Mouse (Mus musculus): ENCODE measurements around the gene Tnfaip8l2. TPM values are rescaled to one million over a fixed set of nuclear protein-coding genes. Genes with fewer than 3 reads are reported as not detected.

The Tnfaip8l2 gene
- polyA plus RNA-seq, 1 experiment from 2014 or later = 6.5 TPM

Small RNA genes within 50 kb of the gene (microRNA-seq; reads per million reads assigned to microRNA genes)
- gene Mir8099-1 = not detected

Other genes starting within 250 kb of the Tnfaip8l2 start
- gene Selenbp1, start 209.3 kb downstream of the Tnfaip8l2 start, polyA plus RNA-seq (2015; fragmentation: Nextera tagmentation; extraction: Ambion mirVana) = 132 and 144 TPM in 2 replicates
- 6.9 and 7.0 TPM in 2 replicates for gene Rfx5, start 188.3 kb downstream of the Tnfaip8l2 start, polyA plus RNA-seq (2015; fragmentation: Nextera tagmentation; extraction: Ambion mirVana)
- 17.5 and 24.0 TPM in 2 replicates for gene Pi4kb, start 167.6 kb downstream of the Tnfaip8l2 start, polyA plus RNA-seq (2015; fragmentation: Nextera tagmentation; extraction: Ambion mirVana)
- gene Zfp687, start 126.9 kb downstream of the Tnfaip8l2 start, polyA plus RNA-seq (2015; fragmentation: Nextera tagmentation; extraction: Ambion mirVana) = 20.4 and 22.6 TPM in 2 replicates
- 218 TPM in 2 replicates for gene Psmd4, start 99.7 kb downstream of the Tnfaip8l2 start, polyA plus RNA-seq (2015; fragmentation: Nextera tagmentation; extraction: Ambion mirVana)
- 18.6 and 19.0 TPM in 2 replicates for gene Pip5k1a, start 35.4 kb downstream of the Tnfaip8l2 start, polyA plus RNA-seq (2015; fragmentation: Nextera tagmentation; extraction: Ambion mirVana)
- 102 and 123 TPM in 2 replicates for gene Vps72, start 31.3 kb downstream of the Tnfaip8l2 start, polyA plus RNA-seq (2015; fragmentation: Nextera tagmentation; extraction: Ambion mirVana)
- 2.2 and 7.3 TPM in 2 replicates for gene Tmod4, start 17.9 kb downstream of the Tnfaip8l2 start, polyA plus RNA-seq (2015; fragmentation: Nextera tagmentation; extraction: Ambion mirVana)
- gene Scnm1, start 8.3 kb downstream of the Tnfaip8l2 start, polyA plus RNA-seq (2015; fragmentation: Nextera tagmentation; extraction: Ambion mirVana) = 55.8 and 58.2 TPM in 2 replicates
- 13.7 and 14.5 TPM in 2 replicates for gene Lysmd1, start 8.3 kb downstream of the Tnfaip8l2 start, polyA plus RNA-seq (2015; fragmentation: Nextera tagmentation; extraction: Ambion mirVana)
- gene Sema6c, start 18.1 kb upstream of the Tnfaip8l2 start, polyA plus RNA-seq (2015; fragmentation: Nextera tagmentation; extraction: Ambion mirVana) = 1.5 and 2.6 TPM in 2 replicates
- 10.9 and 11.5 TPM in 2 replicates for gene Gabpb2, start 75.6 kb upstream of the Tnfaip8l2 start, polyA plus RNA-seq (2015; fragmentation: Nextera tagmentation; extraction: Ambion mirVana)
- 105 and 118 TPM in 2 replicates for gene Cdc42se1, start 86.4 kb upstream of the Tnfaip8l2 start, polyA plus RNA-seq (2015; fragmentation: Nextera tagmentation; extraction: Ambion mirVana)
- gene Mllt11, start 89.8 kb upstream of the Tnfaip8l2 start, polyA plus RNA-seq (2015; fragmentation: Nextera tagmentation; extraction: Ambion mirVana) = 16.2 and 16.6 TPM in 2 replicates
- gene Gm128, start 99.2 kb upstream of the Tnfaip8l2 start, polyA plus RNA-seq (2015; fragmentation: Nextera tagmentation; extraction: Ambion mirVana) = 0.25 and 0.52 TPM in 2 replicates
- gene Bnipl, start 108.8 kb upstream of the Tnfaip8l2 start, polyA plus RNA-seq (2015; fragmentation: Nextera tagmentation; extraction: Ambion mirVana) = 9.2 and 11.6 TPM in 2 replicates
- 54.6 and 62.0 TPM in 2 replicates for gene Mindy1, start 139.0 kb upstream of the Tnfaip8l2 start, polyA plus RNA-seq (2015; fragmentation: Nextera tagmentation; extraction: Ambion mirVana)
- 18.9 and 21.2 TPM in 2 replicates for gene Prune1, start 139.7 kb upstream of the Tnfaip8l2 start, polyA plus RNA-seq (2015; fragmentation: Nextera tagmentation; extraction: Ambion mirVana)
- gene Anxa9, start 164.8 kb upstream of the Tnfaip8l2 start, polyA plus RNA-seq (2015; fragmentation: Nextera tagmentation; extraction: Ambion mirVana) = 6.8 and 13.2 TPM in 2 replicates
- 148 and 155 TPM in 2 replicates for gene Cers2, start 172.4 kb upstream of the Tnfaip8l2 start, polyA plus RNA-seq (2015; fragmentation: Nextera tagmentation; extraction: Ambion mirVana)
- 35.2 and 36.9 TPM in 2 replicates for gene Setdb1, start 214.8 kb upstream of the Tnfaip8l2 start, polyA plus RNA-seq (2015; fragmentation: Nextera tagmentation; extraction: Ambion mirVana)